Mouse (Mus musculus) adrenal gland, adult 2 months (tissue): ENCODE measurements around the gene Nploc4. TPM values are rescaled to one million over a fixed set of nuclear protein-coding genes. Genes with fewer than 3 reads are reported as not detected.

ENCODE experiments used
- DNase-seq: peaks from one replicate; pipeline ENCODE4 v3.0.0; 2021
- microRNA-seq, 2 experiments: library from miRNA; unstranded; fragments of <30 nt; microRNA quantifications; one replicate each; pipeline ENCODE4 v1.2.0; 2021
- polyA plus RNA-seq: library from polyadenylated mRNA; depleted of rRNA; stranded (reverse); fragments of >200 nt; gene quantifications from 2 replicates; pipeline ENCODE4 v1.2.3, GENCODE M21; 2012; rRNA removed
- total RNA-seq, 2 experiments: library from RNA; stranded (reverse); gene quantifications; 2 replicates each; pipeline ENCODE4 v1.2.3; 2021

Nploc4 gene
- total and polyA plus RNA-seq, 3 experiments, result 76.6 to 132 (median 108) TPM

- DNase-seq, result no peak
Observed at GRCm38 (mm10) chr11:120341661-120342060, 95.8 kb downstream of the Nploc4 start.

DNA sequence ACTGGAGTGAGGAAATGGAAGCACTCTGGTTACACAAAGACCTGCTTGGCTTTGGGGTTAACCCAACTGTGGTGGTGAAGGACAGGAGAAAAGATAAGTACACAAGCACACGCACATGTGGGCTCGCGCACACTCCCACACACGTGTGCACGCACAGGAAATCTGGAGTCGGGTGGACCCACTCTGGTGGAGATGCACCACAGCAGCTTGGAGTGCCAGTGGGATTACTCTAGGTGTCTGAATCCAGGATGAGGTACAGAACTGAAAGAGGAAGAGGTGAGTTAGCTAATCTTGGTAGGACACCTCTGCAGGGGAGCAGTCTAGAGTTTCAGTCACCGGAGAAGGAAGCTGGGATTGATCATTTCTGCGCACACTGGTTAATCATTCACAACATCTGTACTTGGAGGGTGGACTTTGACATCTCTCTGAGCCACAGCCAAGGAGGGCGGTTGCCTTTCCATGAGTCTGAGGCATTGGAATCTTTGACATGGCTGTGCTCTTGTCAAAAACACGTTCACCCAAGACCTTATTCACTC is 97.5 kb downstream of the Nploc4 start:
- DNase-seq, result no peak

- no peak for DNase-seq
Observed at GRCm38 (mm10) chr11:120338786-120339185, 98.7 kb downstream of the Nploc4 start.

- DNase-seq, result no peak
Observed at GRCm38 (mm10) chr11:120337447-120337846, 100.1 kb downstream of the Nploc4 start.

DNA sequence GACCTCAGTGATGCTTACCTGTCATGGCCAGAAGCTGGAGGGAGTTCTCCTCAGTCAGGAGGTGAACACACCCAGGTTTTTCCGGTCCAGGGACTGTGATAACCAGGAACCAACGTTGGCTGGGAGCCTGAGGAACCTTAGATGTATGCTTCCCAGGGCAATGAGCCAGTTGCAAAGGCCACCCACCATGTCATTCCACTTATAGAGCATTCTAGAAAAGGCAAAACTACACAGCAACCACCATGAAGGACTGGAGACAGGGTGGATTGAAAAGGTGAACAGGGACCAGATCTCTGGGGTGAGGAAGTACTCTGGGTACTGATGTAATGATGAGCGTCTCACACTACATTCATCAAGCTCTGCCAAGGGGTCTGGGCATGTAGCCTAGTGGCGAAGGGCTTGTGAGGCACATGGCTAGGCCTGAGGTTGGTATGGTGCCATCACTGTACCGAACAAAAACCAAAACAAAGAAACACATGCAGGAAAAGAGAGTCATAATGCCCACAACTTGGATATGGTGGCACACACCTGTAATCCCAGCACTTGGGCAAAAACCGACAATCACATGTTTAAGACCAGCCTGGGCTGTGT is 102.0 kb downstream of the Nploc4 start:
- no peak for DNase-seq

Small RNA genes within 50 kb of the gene (microRNA-seq; reads per million reads assigned to microRNA genes)
- gene Gm23419 (0 reads per million in 2 experiments), gene Mir6935 (0.66 to 1.7 reads per million in 2 experiments)

Other genes with a start within 250 kb of the Nploc4 start
- gene Bahcc1, start 204.8 kb downstream of the Nploc4 start, total RNA-seq, result 10 to 100 TPM in 1 of 2 experiments, 1 to 10 TPM in 1; 9.2 to 21.9 TPM
- gene Bahcc1, start 204.8 kb downstream of the Nploc4 start, polyA plus RNA-seq, result 17.9 and 19.5 TPM in 2 replicates
- 1,000 to 10,000 TPM in 1 of 2 experiments, 100 to 1,000 TPM in 1; 913 to 1,618 TPM for gene Actg1, start 89.2 kb downstream of the Nploc4 start, total RNA-seq
- gene Actg1, start 89.2 kb downstream of the Nploc4 start, polyA plus RNA-seq, result 531 and 632 TPM in 2 replicates
- gene Fscn2, start 76.2 kb downstream of the Nploc4 start, total RNA-seq, result under 1 TPM; 0.17 to 0.58 TPM
- 0.16 and 0.22 TPM in 2 replicates for gene Fscn2, start 76.2 kb downstream of the Nploc4 start, polyA plus RNA-seq
- gene Faap100, start 58.9 kb downstream of the Nploc4 start, total RNA-seq, result 10 to 100 TPM; 17.6 to 24.1 TPM
- 192 and 223 TPM in 2 replicates for gene Faap100, start 58.9 kb downstream of the Nploc4 start, polyA plus RNA-seq
- 1 to 10 TPM in 1 of 2 experiments, not detected in 1; 3.4 TPM for gene Tspan10, start 4.9 kb upstream of the Nploc4 start, total RNA-seq
- gene Tspan10, start 4.9 kb upstream of the Nploc4 start, polyA plus RNA-seq, result 0.06 TPM in 1 of 2 replicates, not detected in the other
- under 1 TPM in 1 of 2 experiments, not detected in 1; 0.31 TPM for gene Pde6g, start 15.8 kb upstream of the Nploc4 start, total RNA-seq
- 0.48 and 0.49 TPM in 2 replicates for gene Pde6g, start 15.8 kb upstream of the Nploc4 start, polyA plus RNA-seq
- gene Oxld1, start 20.4 kb upstream of the Nploc4 start, total RNA-seq, result 10 to 100 TPM; 25.8 to 37.1 TPM
- 48.7 and 81.2 TPM in 2 replicates for gene Oxld1, start 20.4 kb upstream of the Nploc4 start, polyA plus RNA-seq
- gene Ccdc137, start 20.4 kb upstream of the Nploc4 start, total RNA-seq, result 10 to 100 TPM; 24.6 to 33.0 TPM
- 8.3 and 12.0 TPM in 2 replicates for gene Ccdc137, start 20.4 kb upstream of the Nploc4 start, polyA plus RNA-seq
- gene Arl16, start 29.9 kb upstream of the Nploc4 start, total RNA-seq, result 10 to 100 TPM; 21.4 to 27.2 TPM
- 23.2 and 27.2 TPM in 2 replicates for gene Arl16, start 29.9 kb upstream of the Nploc4 start, polyA plus RNA-seq
- 100 to 1,000 TPM; 107 to 146 TPM for gene Mrpl12, start 46.9 kb upstream of the Nploc4 start, total RNA-seq
- gene Mrpl12, start 46.9 kb upstream of the Nploc4 start, polyA plus RNA-seq, result 163 and 185 TPM in 2 replicates
- 100 to 1,000 TPM; 103 to 116 TPM for gene Slc25a10, start 54.1 kb upstream of the Nploc4 start, total RNA-seq
- gene Slc25a10, start 54.1 kb upstream of the Nploc4 start, polyA plus RNA-seq, result 400 and 531 TPM in 2 replicates
- 1 to 10 TPM; 1.5 to 1.7 TPM for gene Gcgr, start 93.0 kb upstream of the Nploc4 start, total RNA-seq
- 2.1 and 2.5 TPM in 2 replicates for gene Gcgr, start 93.0 kb upstream of the Nploc4 start, polyA plus RNA-seq
- 10 to 100 TPM; 56.9 to 65.8 TPM for gene Mcrip1, start 112.0 kb upstream of the Nploc4 start, total RNA-seq
- 136 and 157 TPM in 2 replicates for gene Mcrip1, start 112.0 kb upstream of the Nploc4 start, polyA plus RNA-seq
- under 1 TPM; 0.40 to 0.79 TPM for gene Ppp1r27, start 113.4 kb upstream of the Nploc4 start, total RNA-seq
- gene Ppp1r27, start 113.4 kb upstream of the Nploc4 start, polyA plus RNA-seq, result 0.83 and 1.2 TPM in 2 replicates
- 100 to 1,000 TPM; 462 to 524 TPM for gene P4hb, start 135.5 kb upstream of the Nploc4 start, total RNA-seq
- gene P4hb, start 135.5 kb upstream of the Nploc4 start, polyA plus RNA-seq, result 108 and 126 TPM in 2 replicates
- 100 to 1,000 TPM; 355 to 386 TPM for gene Arhgdia, start 143.9 kb upstream of the Nploc4 start, total RNA-seq
- gene Arhgdia, start 143.9 kb upstream of the Nploc4 start, polyA plus RNA-seq, result 712 and 786 TPM in 2 replicates
- gene Alyref, start 160.7 kb upstream of the Nploc4 start, total RNA-seq, result 10 to 100 TPM; 85.5 to 97.9 TPM
- gene Alyref, start 160.7 kb upstream of the Nploc4 start, polyA plus RNA-seq, result 10.3 and 12.6 TPM in 2 replicates
- 10 to 100 TPM; 82.8 to 85.9 TPM for gene Anapc11, start 160.7 kb upstream of the Nploc4 start, total RNA-seq
- gene Anapc11, start 160.7 kb upstream of the Nploc4 start, polyA plus RNA-seq, result 183 and 187 TPM in 2 replicates
- gene Npb, start 170.8 kb upstream of the Nploc4 start, total RNA-seq, result under 1 TPM; 0.61 to 0.62 TPM
- 1.6 and 2.3 TPM in 2 replicates for gene Npb, start 170.8 kb upstream of the Nploc4 start, polyA plus RNA-seq
- gene Pcyt2, start 180.2 kb upstream of the Nploc4 start, total RNA-seq, result 100 to 1,000 TPM; 201 to 344 TPM
- gene Pcyt2, start 180.2 kb upstream of the Nploc4 start, polyA plus RNA-seq, result 460 and 610 TPM in 2 replicates
- gene Sirt7, start 187.5 kb upstream of the Nploc4 start, total RNA-seq, result 10 to 100 TPM; 54.2 to 69.5 TPM
- 109 and 128 TPM in 2 replicates for gene Sirt7, start 187.5 kb upstream of the Nploc4 start, polyA plus RNA-seq
- gene Mafg, start 195.9 kb upstream of the Nploc4 start, total RNA-seq, result 10 to 100 TPM; 48.1 to 60.7 TPM
- gene Mafg, start 195.9 kb upstream of the Nploc4 start, polyA plus RNA-seq, result 54.3 and 66.9 TPM in 2 replicates
- 1 to 10 TPM; 1.0 to 1.9 TPM for gene Pycr1, start 206.1 kb upstream of the Nploc4 start, total RNA-seq
- gene Pycr1, start 206.1 kb upstream of the Nploc4 start, polyA plus RNA-seq, result 3.5 and 3.6 TPM in 2 replicates
- gene Myadml2, start 210.4 kb upstream of the Nploc4 start, total RNA-seq, result 1 to 10 TPM in 1 of 2 experiments, not detected in 1; 1.0 TPM
- gene Myadml2, start 210.4 kb upstream of the Nploc4 start, polyA plus RNA-seq, result 0.11 and 0.59 TPM in 2 replicates
- gene Notum, start 223.5 kb upstream of the Nploc4 start, total RNA-seq, result 1 to 10 TPM; 2.8 to 8.1 TPM
- gene Notum, start 223.5 kb upstream of the Nploc4 start, polyA plus RNA-seq, result 7.4 and 9.3 TPM in 2 replicates
- 10 to 100 TPM; 74.9 to 84.1 TPM for gene Aspscr1, start 235.3 kb upstream of the Nploc4 start, total RNA-seq
- gene Aspscr1, start 235.3 kb upstream of the Nploc4 start, polyA plus RNA-seq, result 124 and 125 TPM in 2 replicates